Mouse (Mus musculus): ENCODE results near the gene Nat10. TPM values are rescaled to one million over a fixed set of nuclear protein-coding genes. Genes with fewer than 3 reads are reported as not detected.

Gene Nat10
- polyA plus RNA-seq, 1 experiment from 2014 or later, result 22.8 TPM

GRCm38 (mm10) chr2:103730999-103731398 is 30.1 kb downstream of the Nat10 start:
- Histone ChIP-seq H3K27ac (ENCODE audit: low read depth, low read length) (no peak overlapping the region), H3K4me3 (ENCODE audit: low read depth, low read length) (no peak overlapping the region), H3K4me2 (no peak overlapping the region), H3K9me3 (ENCODE audit: control insufficient read depth, low read length) (no peaks in the 10 kb centered on the region), H3K36me3 (ENCODE audit: control insufficient read depth, insufficient read depth, low read length) (peaks cover 12% of the 10 kb centered on the region), H3K9ac (ENCODE audit: low read length) (no peak overlapping the region), H3K4me1 (ENCODE audit: control insufficient read depth, insufficient read depth, low read length) (no peaks in the 10 kb centered on the region), H3K27me3 (ENCODE audit: control insufficient read depth, insufficient read depth, low read length) (no peaks in the 10 kb centered on the region)
- 82% methylated on average over 8 of the region's 8 CpGs for WGBS
- DNase-seq (ENCODE audit: low spot score, missing footprints) (no peak), ATAC-seq (ENCODE audit: low FRiP score) (no peak)

- H3K27ac ChIP-seq (ENCODE audit: low read depth, low read length), result no peak overlapping the region
- ATAC-seq (ENCODE audit: low FRiP score), result no peak
- no peak overlapping the region for H3K9ac ChIP-seq (ENCODE audit: low read length)
- H3K4me3 ChIP-seq (ENCODE audit: low read depth, low read length), result no peak overlapping the region
- peaks cover 12% of the 10 kb centered on the region for H3K36me3 ChIP-seq (ENCODE audit: control insufficient read depth, insufficient read depth, low read length)
- 90% methylated on average over 12 of the region's 12 CpGs for WGBS
- H3K9me3 ChIP-seq (ENCODE audit: control insufficient read depth, low read length), result no peaks in the 10 kb centered on the region
- no peak for DNase-seq (ENCODE audit: low spot score, missing footprints)
- no peaks in the 10 kb centered on the region for H3K27me3 ChIP-seq (ENCODE audit: control insufficient read depth, insufficient read depth, low read length)
- H3K4me2 ChIP-seq, result no peak overlapping the region
- no peaks in the 10 kb centered on the region for H3K4me1 ChIP-seq (ENCODE audit: control insufficient read depth, insufficient read depth, low read length)
Observed at GRCm38 (mm10) chr2:103728027-103728540, 33.0 kb downstream of the Nat10 start.

GRCm38 (mm10) chr2:103724521-103724920 is 36.5 kb downstream of the Nat10 start:
- no peaks in the 10 kb centered on the region for H3K27me3 ChIP-seq (ENCODE audit: control insufficient read depth, insufficient read depth, low read length)
- 86% methylated on average over 2 of the region's 2 CpGs for WGBS
- no peaks in the 10 kb centered on the region for H3K4me1 ChIP-seq (ENCODE audit: control insufficient read depth, insufficient read depth, low read length)
- H3K4me3 ChIP-seq (ENCODE audit: low read depth, low read length), result no peak overlapping the region
- no peak overlapping the region for H3K4me2 ChIP-seq
- peaks cover 12% of the 10 kb centered on the region for H3K36me3 ChIP-seq (ENCODE audit: control insufficient read depth, insufficient read depth, low read length)
- no peak overlapping the region for H3K9ac ChIP-seq (ENCODE audit: low read length)
- no peak overlapping the region for H3K27ac ChIP-seq (ENCODE audit: low read depth, low read length)
- H3K9me3 ChIP-seq (ENCODE audit: control insufficient read depth, low read length), result no peaks in the 10 kb centered on the region
- DNase-seq (ENCODE audit: low spot score, missing footprints) (no peak), ATAC-seq (ENCODE audit: low FRiP score) (no peak)

- no peaks in the 10 kb centered on the region; the same call in 1 of the 2 replicates for H3K36me3 ChIP-seq (ENCODE audit: control insufficient read depth, insufficient read depth, low read length)
- no peak overlapping the region for H3K9ac ChIP-seq (ENCODE audit: low read length)
- no peak overlapping the region for H3K27ac ChIP-seq (ENCODE audit: low read depth, low read length)
- H3K4me1 ChIP-seq (ENCODE audit: control insufficient read depth, insufficient read depth, low read length), result no peaks in the 10 kb centered on the region
- ATAC-seq (ENCODE audit: low FRiP score), result peak; percentile 51; the same call in 1 of the 2 replicates
- WGBS, result 98% methylated on average over 7 of the region's 7 CpGs
- DNase-seq (ENCODE audit: low spot score, missing footprints), result no peak
- no peak overlapping the region for H3K4me2 ChIP-seq
- H3K27me3 ChIP-seq (ENCODE audit: control insufficient read depth, insufficient read depth, low read length), result no peaks in the 10 kb centered on the region
- no peaks in the 10 kb centered on the region for H3K9me3 ChIP-seq (ENCODE audit: control insufficient read depth, low read length)
- no peak overlapping the region for H3K4me3 ChIP-seq (ENCODE audit: low read depth, low read length)
Observed at GRCm38 (mm10) chr2:103719292-103719646, 41.8 kb downstream of the Nat10 start.

GRCm38 (mm10) chr2:103718594-103719291 is 42.3 kb downstream of the Nat10 start:
- Histone ChIP-seq H3K9me3 (ENCODE audit: control insufficient read depth, low read length) (no peaks in the 10 kb centered on the region), H3K4me1 (ENCODE audit: control insufficient read depth, insufficient read depth, low read length) (no peaks in the 10 kb centered on the region), H3K27me3 (ENCODE audit: control insufficient read depth, insufficient read depth, low read length) (no peaks in the 10 kb centered on the region), H3K27ac (ENCODE audit: low read depth, low read length) (no peak overlapping the region), H3K4me2 (no peak overlapping the region), H3K9ac (ENCODE audit: low read length) (no peak overlapping the region), H3K4me3 (ENCODE audit: low read depth, low read length) (no peak overlapping the region), H3K36me3 (ENCODE audit: control insufficient read depth, insufficient read depth, low read length) (no peaks in the 10 kb centered on the region; the same call in 1 of the 2 replicates)
- 60% methylated on average over 8 of the region's 8 CpGs for WGBS
- ATAC-seq (ENCODE audit: low FRiP score) (peak; percentile 79), DNase-seq (ENCODE audit: low spot score, missing footprints) (peak; percentile 97)

GRCm38 (mm10) chr2:103714412-103714811 is 46.7 kb downstream of the Nat10 start:
- DNase-seq (ENCODE audit: low spot score, missing footprints) (no peak), ATAC-seq (ENCODE audit: low FRiP score) (no peak)
- H3K36me3 ChIP-seq (ENCODE audit: control insufficient read depth, insufficient read depth, low read length), result peaks cover 6% of the 10 kb centered on the region; the same call in 1 of the 2 replicates
- 68% methylated on average over 4 of the region's 4 CpGs for WGBS
- H3K27ac ChIP-seq (ENCODE audit: low read depth, low read length), result no peak overlapping the region
- no peaks in the 10 kb centered on the region for H3K9me3 ChIP-seq (ENCODE audit: control insufficient read depth, low read length)
- H3K9ac ChIP-seq (ENCODE audit: low read length), result no peak overlapping the region
- H3K4me3 ChIP-seq (ENCODE audit: low read depth, low read length), result no peak overlapping the region
- no peaks in the 10 kb centered on the region for H3K4me1 ChIP-seq (ENCODE audit: control insufficient read depth, insufficient read depth, low read length)
- no peaks in the 10 kb centered on the region for H3K27me3 ChIP-seq (ENCODE audit: control insufficient read depth, insufficient read depth, low read length)
- no peak overlapping the region for H3K4me2 ChIP-seq

- H3K4me1 ChIP-seq (ENCODE audit: control insufficient read depth, insufficient read depth, low read length), result no peaks in the 10 kb centered on the region
- no peak for DNase-seq (ENCODE audit: low spot score, missing footprints)
Observed at GRCm38 (mm10) chr2:103713831-103714230, 47.2 kb downstream of the Nat10 start.

GRCm38 (mm10) chr2:103710849-103711248 is 50.2 kb downstream of the Nat10 start:
- 94% methylated on average over 7 of the region's 7 CpGs for WGBS
- Histone ChIP-seq H3K27ac (ENCODE audit: low read depth, low read length) (no peak overlapping the region), H3K4me3 (ENCODE audit: low read depth, low read length) (no peak overlapping the region), H3K4me2 (no peak overlapping the region), H3K4me1 (ENCODE audit: control insufficient read depth, insufficient read depth, low read length) (no peaks in the 10 kb centered on the region; the same call in 1 of the 2 replicates), H3K9ac (ENCODE audit: low read length) (no peak overlapping the region), H3K36me3 (ENCODE audit: control insufficient read depth, insufficient read depth, low read length) (peaks cover 11% of the 10 kb centered on the region), H3K9me3 (ENCODE audit: control insufficient read depth, low read length) (no peaks in the 10 kb centered on the region), H3K27me3 (ENCODE audit: control insufficient read depth, insufficient read depth, low read length) (no peaks in the 10 kb centered on the region)
- ATAC-seq (ENCODE audit: low FRiP score) (no peak), DNase-seq (ENCODE audit: low spot score, missing footprints) (no peak)

More at GRCm38 (mm10) chr2:103713831-103714230, 47.2 kb downstream of the Nat10 start:
- WGBS, result 86% methylated on average over 7 of the region's 7 CpGs
- Histone ChIP-seq H3K4me2 (no peak overlapping the region), H3K9me3 (ENCODE audit: control insufficient read depth, low read length) (no peaks in the 10 kb centered on the region), H3K27me3 (ENCODE audit: control insufficient read depth, insufficient read depth, low read length) (no peaks in the 10 kb centered on the region), H3K9ac (ENCODE audit: low read length) (no peak overlapping the region), H3K27ac (ENCODE audit: low read depth, low read length) (no peak overlapping the region), H3K4me3 (ENCODE audit: low read depth, low read length) (no peak overlapping the region), H3K36me3 (ENCODE audit: control insufficient read depth, insufficient read depth, low read length) (peaks cover 6% of the 10 kb centered on the region; the same call in 1 of the 2 replicates)
- no peak for ATAC-seq (ENCODE audit: low FRiP score)

- no peak overlapping the region for H3K27ac ChIP-seq (ENCODE audit: low read depth, low read length)
- peaks cover 8% of the 10 kb centered on the region for H3K36me3 ChIP-seq (ENCODE audit: control insufficient read depth, insufficient read depth, low read length)
- DNase-seq (ENCODE audit: low spot score, missing footprints) (no peak), ATAC-seq (ENCODE audit: low FRiP score) (no peak)
- WGBS, result 89% methylated on average over 6 of the region's 6 CpGs
- no peaks in the 10 kb centered on the region; the same call in 1 of the 2 replicates for H3K4me1 ChIP-seq (ENCODE audit: control insufficient read depth, insufficient read depth, low read length)
- H3K4me2 ChIP-seq, result no peak overlapping the region
- H3K9me3 ChIP-seq (ENCODE audit: control insufficient read depth, low read length), result no peaks in the 10 kb centered on the region
- no peaks in the 10 kb centered on the region for H3K27me3 ChIP-seq (ENCODE audit: control insufficient read depth, insufficient read depth, low read length)
- H3K9ac ChIP-seq (ENCODE audit: low read length), result no peak overlapping the region
- no peak overlapping the region for H3K4me3 ChIP-seq (ENCODE audit: low read depth, low read length)
Observed at GRCm38 (mm10) chr2:103707056-103707776, 53.9 kb downstream of the Nat10 start.
